Mouse (Mus musculus): ENCODE data around the gene Plcxd1.

GRCm38 (mm10) chr5:110094030-110094846 lies 5.5 kb upstream of the Plcxd1 start, which contains the start of gene Gm35315:
- TF ChIP-seq CTCF (IDR thresholded peaks at IDR 0.05; ENCODE audit: extremely low read depth, insufficient read depth, insufficient read length, insufficient replicate concordance) (no peak), POLR2A (IDR thresholded peaks at IDR 0.05; ENCODE audit: low read depth, low read length) (peak; percentile 43; the same call in 1 of the 2 replicates)

Measured in spleen, adult 2 months (tissue).